Mouse (Mus musculus) ES-Bruce4 (cell line): Measurements from ENCODE around the gene Tnnt1. TPM values are rescaled to one million over a fixed set of nuclear protein-coding genes. Genes with fewer than 3 reads are reported as not detected.
A peak's percentile ranks its signal among the peaks of the same experiment; 100 is the strongest.

ENCODE experiments used
- H3K27ac ChIP-seq: 2 replicates; pipeline ENCODE4 v1.5.1; 2012; ENCODE audit warnings: low read length, inconsistent platforms; ENCODE audit not compliant: insufficient read depth
- H3K27me3 ChIP-seq: 2 replicates; pipeline ENCODE4 v1.6.1; 2012; ENCODE audit warnings: mild to moderate bottlenecking, low read length, inconsistent platforms; ENCODE audit not compliant: control insufficient read depth, poor library complexity, insufficient read depth, severe bottlenecking
- H3K36me3 ChIP-seq: 2 replicates; pipeline ENCODE4 v1.6.1; 2012; ENCODE audit warnings: inconsistent platforms, mild to moderate bottlenecking, low read length, moderate library complexity; ENCODE audit not compliant: control insufficient read depth, poor library complexity, insufficient read depth, severe bottlenecking
- H3K4me1 ChIP-seq: one replicate; pipeline ENCODE4 v1.8.1; 2011; ENCODE audit warnings: low read length; ENCODE audit not compliant: control insufficient read depth, insufficient read depth
- H3K4me3 ChIP-seq: 2 replicates; pipeline ENCODE4 v1.5.1; 2011; ENCODE audit warnings: low read depth, mild to moderate bottlenecking, low read length
- H3K9ac ChIP-seq: 2 replicates; pipeline ENCODE4 v1.6.1; 2012; ENCODE audit warnings: low read depth, mild to moderate bottlenecking, inconsistent platforms; ENCODE audit not compliant: poor library complexity, severe bottlenecking
- H3K9me3 ChIP-seq: replicated peaks from 2 replicates; pipeline ENCODE4 v1.6.1; 2012; ENCODE audit warnings: mild to moderate bottlenecking, low read length, inconsistent platforms; ENCODE audit not compliant: control insufficient read depth, poor library complexity, insufficient read depth, severe bottlenecking
- CTCF ChIP-seq: IDR thresholded peaks from one replicate; pipeline ENCODE4 v1.8.1; 2011; ENCODE audit warnings: low read depth, low read length
- EP300 ChIP-seq: IDR thresholded peaks from 2 replicates; pipeline ENCODE4 v1.6.1; 2011; ENCODE audit warnings: low read depth, low read length; ENCODE audit not compliant: insufficient read depth
- POLR2A ChIP-seq: IDR thresholded peaks from one replicate; pipeline ENCODE4 v1.8.1; 2011; ENCODE audit warnings: low read length; ENCODE audit not compliant: insufficient read depth
- polyA plus RNA-seq: library from polyadenylated mRNA; stranded (reverse); fragments of >200 nt; gene quantifications from 2 replicates; pipeline ENCODE4 v1.2.4, GENCODE M21; 2011; ENCODE audit warnings: low read depth; ENCODE audit not compliant: missing spikeins, insufficient read depth, insufficient read length

Tnnt1 gene
- polyA plus RNA-seq, 1 experiment = 20.7 TPM

DNA sequence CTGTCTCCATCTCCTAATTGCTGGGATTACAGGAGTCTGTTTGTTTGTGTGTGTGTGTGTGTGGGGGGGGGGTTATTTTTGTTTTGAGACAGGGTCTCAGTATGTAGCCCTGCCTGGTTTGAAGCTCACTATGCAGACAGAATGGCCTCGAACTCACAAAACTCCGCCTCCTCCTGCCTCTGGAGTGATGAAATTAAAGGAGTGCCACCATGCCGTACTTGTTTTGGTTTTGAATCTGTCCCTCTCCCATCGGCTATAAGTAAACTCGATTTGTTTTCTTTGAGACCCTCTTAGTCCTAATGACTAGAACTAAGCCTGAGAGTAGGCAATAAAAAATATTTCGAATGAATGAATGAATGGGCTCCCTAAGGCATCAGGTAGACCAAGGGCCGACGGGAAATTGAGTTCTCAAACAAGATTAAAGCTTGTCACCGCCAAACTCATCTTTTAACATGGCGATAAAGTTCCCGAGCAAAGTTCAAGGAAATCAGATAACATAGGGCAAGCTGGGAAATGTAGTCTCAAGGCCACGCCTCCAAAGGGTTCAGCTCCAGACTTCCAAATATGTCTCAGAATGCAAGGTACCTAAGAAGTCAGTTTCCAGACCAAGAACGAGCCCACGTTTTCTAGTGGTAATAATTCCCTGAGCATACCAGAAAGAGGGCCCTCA lies 13.6 kb downstream of the Tnnt1 start:
- Histone ChIP-seq H3K27ac (no peak overlapping the region), H3K9me3 (no peaks in the 10 kb centered on the region), H3K27me3 (no peaks in the 10 kb centered on the region), H3K9ac (peak overlapping the region; percentile 91; the same call in 1 of the 2 replicates), H3K36me3 (no peaks in the 10 kb centered on the region), H3K4me1 (no peaks in the 10 kb centered on the region), H3K4me3 (peak overlapping the region; percentile 99)
- TF ChIP-seq EP300 (no peak), POLR2A (no peak), CTCF (no peak)

DNA sequence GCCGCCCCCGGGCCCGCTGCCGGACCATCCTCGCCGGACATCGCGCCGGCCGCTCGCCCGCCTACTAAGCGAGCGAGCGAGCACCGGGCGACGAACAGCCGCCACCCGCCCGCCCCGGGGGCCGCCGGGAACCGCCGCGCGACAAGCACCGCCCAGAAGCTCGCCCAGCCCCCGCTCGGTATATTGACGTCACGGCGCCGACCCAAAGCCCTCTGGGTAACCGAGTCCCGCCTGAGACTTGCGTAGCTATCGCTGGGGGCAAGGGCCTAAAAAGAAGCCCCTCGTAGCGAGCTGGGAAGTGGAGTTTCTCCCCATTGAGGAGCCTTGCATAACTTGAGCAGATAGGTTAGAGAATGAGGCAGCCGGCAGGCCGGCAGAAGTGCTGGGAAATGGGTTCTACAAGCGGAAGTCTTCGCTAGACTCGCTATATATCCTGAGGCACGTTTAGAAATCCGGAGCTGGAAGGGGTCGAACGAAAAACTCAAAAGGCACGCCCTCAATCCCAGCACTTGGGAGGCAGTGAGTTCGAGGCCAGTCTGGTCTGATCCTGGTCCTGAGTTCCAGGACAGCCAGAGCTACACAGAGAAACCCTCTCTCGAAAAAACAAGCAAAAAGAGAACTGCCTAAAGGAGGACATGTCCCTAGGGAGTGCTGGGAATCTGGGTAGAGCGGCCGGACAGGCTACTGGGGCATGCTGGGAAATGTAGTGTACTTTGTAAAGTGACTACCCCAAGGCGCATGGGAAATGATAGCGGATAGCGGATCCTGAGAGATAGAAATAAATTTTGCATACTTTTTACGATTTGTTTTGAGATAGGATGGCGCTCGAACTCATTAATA lies 14.4 kb downstream of the Tnnt1 start, which contains the start of gene Ppp1r12c:
TSS of gene Ppp1r12c (minus strand) at position 123 of the 840 bp plus-strand sequence.
- peak; percentile 21 for TF ChIP-seq POLR2A
- TF ChIP-seq CTCF = no peak

DNA sequence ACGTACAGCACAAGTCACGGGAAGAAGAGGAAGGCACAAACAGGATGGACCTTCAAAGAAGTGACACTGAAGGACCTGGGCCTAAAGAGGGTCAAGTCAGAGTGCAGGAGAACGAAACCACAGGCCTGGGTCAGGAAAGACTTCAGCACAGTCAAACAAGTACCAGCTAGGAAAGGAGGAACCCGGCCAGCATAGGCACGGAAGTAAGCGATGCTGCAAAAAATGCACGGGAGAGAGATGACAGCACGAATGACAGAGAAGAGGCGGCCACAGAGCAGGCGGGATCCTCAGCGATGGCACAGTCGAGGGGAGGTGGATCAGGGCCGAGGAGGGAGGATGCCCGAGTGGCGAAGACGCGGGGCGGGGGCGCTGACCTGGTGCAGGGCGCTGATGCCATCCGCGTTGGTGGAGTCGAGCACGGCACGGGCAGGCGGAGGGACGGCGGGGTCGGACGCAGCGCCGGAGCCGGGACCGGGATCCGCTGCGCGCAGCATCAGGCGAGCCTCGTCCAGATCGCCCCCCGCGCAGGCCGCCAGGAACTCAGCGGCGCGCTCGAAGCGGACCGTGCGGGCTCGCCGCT lies 15.2 kb downstream of the Tnnt1 start:
- H3K9ac ChIP-seq = peak overlapping the region; percentile 91
- H3K4me1 ChIP-seq = no peaks in the 10 kb centered on the region
- H3K27ac ChIP-seq = no peak overlapping the region
- no peak for TF ChIP-seq EP300
- H3K27me3 ChIP-seq = no peaks in the 10 kb centered on the region
- peak overlapping the region; percentile 91 for H3K4me3 ChIP-seq
- H3K9me3 ChIP-seq = no peaks in the 10 kb centered on the region
- H3K36me3 ChIP-seq = no peaks in the 10 kb centered on the region

More for the DNA sequence above, 14.4 kb downstream of the Tnnt1 start, which contains the start of gene Ppp1r12c:
- no peaks in the 10 kb centered on the region for H3K4me1 ChIP-seq
- peak within 1 kb of the TSS; percentile 91 for H3K9ac ChIP-seq
- no peaks in the 10 kb centered on the region for H3K36me3 ChIP-seq
- no peaks in the 10 kb centered on the region for H3K9me3 ChIP-seq
- H3K4me3 ChIP-seq = peak within 1 kb of the TSS; percentile 99
- peak within 1 kb of the TSS; percentile 79 for H3K27ac ChIP-seq
- H3K27me3 ChIP-seq = no peaks in the 10 kb centered on the region

DNA sequence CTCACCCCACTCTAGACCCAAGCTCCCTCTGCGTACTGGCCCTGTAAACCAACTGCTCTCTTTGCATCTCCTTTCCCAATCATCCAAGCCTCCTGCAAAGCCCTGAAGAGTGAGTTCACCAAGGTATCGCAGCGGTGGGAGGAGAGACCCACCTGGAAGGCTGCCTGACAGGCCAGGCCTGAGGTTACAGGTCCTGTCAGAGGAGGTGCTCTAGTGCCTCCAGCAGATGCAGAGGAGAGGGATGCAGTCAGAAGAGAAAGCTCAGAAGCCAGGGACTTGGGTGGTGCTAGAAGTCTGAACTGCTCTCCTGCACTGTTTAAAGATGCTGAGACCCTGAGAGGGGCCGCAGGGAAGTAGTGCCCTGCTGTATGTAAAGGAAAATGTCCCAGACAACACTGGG lies 17.1 kb downstream of the Tnnt1 start:
- Histone ChIP-seq H3K4me1 (no peaks in the 10 kb centered on the region), H3K9me3 (no peaks in the 10 kb centered on the region), H3K4me3 (no peak overlapping the region), H3K9ac (no peak overlapping the region), H3K27me3 (no peaks in the 10 kb centered on the region), H3K36me3 (no peaks in the 10 kb centered on the region), H3K27ac (no peak overlapping the region)
- TF ChIP-seq POLR2A (no peak), CTCF (no peak), EP300 (no peak)

- TF ChIP-seq EP300 = no peak
- TF ChIP-seq CTCF = no peak
- no peak for TF ChIP-seq POLR2A
- Histone ChIP-seq H3K9me3 (no peaks in the 10 kb centered on the region), H3K27me3 (no peaks in the 10 kb centered on the region), H3K9ac (no peak overlapping the region), H3K27ac (no peak overlapping the region), H3K4me1 (no peaks in the 10 kb centered on the region), H3K4me3 (no peak overlapping the region), H3K36me3 (no peaks in the 10 kb centered on the region)
Measured at GRCm38 (mm10) chr7:4498251-4498650, 17.9 kb downstream of the Tnnt1 start.
